Mouse (Mus musculus) retina, postnatal 1 day (tissue): ENCODE results near the gene Ubash3b.

ENCODE experiments used
- DNase-seq: peaks from one replicate; pipeline ENCODE4 v3.0.0-alpha.2; 2012

Gene Ubash3b

GRCm38 (mm10) chr9:41161413-41161812, at the start of gene Ubash3b:
Gene Ubash3b (minus strand): TSS chr9:41161697.
- no peak for DNase-seq

- DNase-seq: peak; percentile 98
Observed at GRCm38 (mm10) chr9:41207130-41208104, 45.9 kb upstream of the Ubash3b start.

GRCm38 (mm10) chr9:41206717-41207116, 45.2 kb upstream of the Ubash3b start:
- no peak for DNase-seq

GRCm38 (mm10) chr9:41205267-41205666, 43.8 kb upstream of the Ubash3b start:
- DNase-seq: peak; percentile 23

- no peak for DNase-seq
Observed at GRCm38 (mm10) chr9:41199456-41200252, 38.2 kb upstream of the Ubash3b start.

GRCm38 (mm10) chr9:41198501-41199265, 37.2 kb upstream of the Ubash3b start:
- no peak for DNase-seq

- DNase-seq: no peak
Observed at GRCm38 (mm10) chr9:41195742-41196311, 34.3 kb upstream of the Ubash3b start.

- no peak for DNase-seq
Observed at GRCm38 (mm10) chr9:41191651-41192210, 30.2 kb upstream of the Ubash3b start.

- DNase-seq: peak; percentile 83
Observed at GRCm38 (mm10) chr9:41190745-41191482, 29.4 kb upstream of the Ubash3b start.

- DNase-seq: no peak
Observed at GRCm38 (mm10) chr9:41187939-41188338, 26.4 kb upstream of the Ubash3b start.

GRCm38 (mm10) chr9:41187498-41187897, 26.0 kb upstream of the Ubash3b start:
- DNase-seq: no peak

- DNase-seq: no peak
Observed at GRCm38 (mm10) chr9:41185331-41185730, 23.8 kb upstream of the Ubash3b start.

- peak; percentile 65 for DNase-seq
Observed at GRCm38 (mm10) chr9:41182550-41182949, 21.1 kb upstream of the Ubash3b start.

- DNase-seq: no peak
Observed at GRCm38 (mm10) chr9:41181803-41182202, 20.3 kb upstream of the Ubash3b start.

- DNase-seq: no peak
Observed at GRCm38 (mm10) chr9:41181372-41181771, 19.9 kb upstream of the Ubash3b start.

GRCm38 (mm10) chr9:41179056-41179455, 17.6 kb upstream of the Ubash3b start:
- DNase-seq: no peak

- no peak for DNase-seq
Observed at GRCm38 (mm10) chr9:41173158-41173557, 11.7 kb upstream of the Ubash3b start.

GRCm38 (mm10) chr9:41172426-41172825, 10.9 kb upstream of the Ubash3b start:
- DNase-seq: no peak

- no peak for DNase-seq
Observed at GRCm38 (mm10) chr9:41170026-41170425, 8.5 kb upstream of the Ubash3b start.

- DNase-seq: no peak
Observed at GRCm38 (mm10) chr9:41168656-41169055, 7.2 kb upstream of the Ubash3b start.

GRCm38 (mm10) chr9:41168206-41168605, 6.7 kb upstream of the Ubash3b start:
- no peak for DNase-seq
